Mouse (Mus musculus): ENCODE data around the gene Ptprm. TPM values are rescaled to one million over a fixed set of nuclear protein-coding genes. Genes with fewer than 3 reads are reported as not detected.
"Not testable (repeated sequence)": the region's sequence is repeated elsewhere in the genome, so short reads cannot be mapped to it uniquely, and the experiment has no call there.

The Ptprm gene
- total RNA-seq, 2 experiments from 2014 or later: 42.0 to 44.5 TPM

- no peak for DNase-seq (ENCODE audit: low spot score in 2 of 2)
Observed at GRCm38 (mm10) chr17:66891067-66891862, 463.0 kb downstream of the Ptprm start.

GRCm38 (mm10) chr17:66882304-66882703 is 472.0 kb downstream of the Ptprm start:
- DNase-seq (ENCODE audit: low spot score in 2 of 2): no peak

GRCm38 (mm10) chr17:66880969-66881701 is 473.1 kb downstream of the Ptprm start:
- DNase-seq (ENCODE audit: low spot score in 2 of 2): no peak

GRCm38 (mm10) chr17:66879151-66879550 is 475.1 kb downstream of the Ptprm start:
- DNase-seq (ENCODE audit: low spot score in 2 of 2): no peak

- no peak for DNase-seq (ENCODE audit: low spot score in 2 of 2)
Observed at GRCm38 (mm10) chr17:66877582-66877981, 476.7 kb downstream of the Ptprm start.

GRCm38 (mm10) chr17:66874810-66875209 is 479.4 kb downstream of the Ptprm start:
- no peak for DNase-seq (ENCODE audit: low spot score in 2 of 2)

- DNase-seq (ENCODE audit: low spot score in 2 of 2): no peak
Observed at GRCm38 (mm10) chr17:66871396-66871795, 482.9 kb downstream of the Ptprm start.

- DNase-seq (ENCODE audit: low spot score in 2 of 2): no peak
Observed at GRCm38 (mm10) chr17:66869581-66870002, 484.7 kb downstream of the Ptprm start.

GRCm38 (mm10) chr17:66864441-66864840 is 489.8 kb downstream of the Ptprm start:
- DNase-seq (ENCODE audit: low spot score in 2 of 2): no peak

- DNase-seq (ENCODE audit: low spot score in 2 of 2): no peak
Observed at GRCm38 (mm10) chr17:66861557-66861956, 492.7 kb downstream of the Ptprm start.

GRCm38 (mm10) chr17:66858757-66859156 is 495.5 kb downstream of the Ptprm start:
- no peak for DNase-seq (ENCODE audit: low spot score in 2 of 2)

GRCm38 (mm10) chr17:66852496-66852895 is 501.8 kb downstream of the Ptprm start:
- no peak for DNase-seq (ENCODE audit: low spot score in 2 of 2)

GRCm38 (mm10) chr17:66847011-66847410 is 507.2 kb downstream of the Ptprm start:
- DNase-seq (ENCODE audit: low spot score in 2 of 2): not testable (repeated sequence)

GRCm38 (mm10) chr17:66822347-66822746 is 531.9 kb downstream of the Ptprm start:
- no peak for DNase-seq (ENCODE audit: low spot score in 2 of 2)

GRCm38 (mm10) chr17:66817380-66817779 is 536.9 kb downstream of the Ptprm start:
- no peak for DNase-seq (ENCODE audit: low spot score in 2 of 2)

GRCm38 (mm10) chr17:66815921-66816320 is 538.3 kb downstream of the Ptprm start:
- no peak for DNase-seq (ENCODE audit: low spot score in 2 of 2)

- no peak for DNase-seq (ENCODE audit: low spot score in 2 of 2)
Observed at GRCm38 (mm10) chr17:66813786-66814185, 540.5 kb downstream of the Ptprm start.

- no peak for DNase-seq (ENCODE audit: low spot score in 2 of 2)
Observed at GRCm38 (mm10) chr17:66813346-66813745, 540.9 kb downstream of the Ptprm start.

GRCm38 (mm10) chr17:66809786-66810185 is 544.5 kb downstream of the Ptprm start:
- DNase-seq (ENCODE audit: low spot score in 2 of 2): no peak

- no peak for DNase-seq (ENCODE audit: low spot score in 2 of 2)
Observed at GRCm38 (mm10) chr17:66808186-66808585, 546.1 kb downstream of the Ptprm start.

- no peak for DNase-seq (ENCODE audit: low spot score in 2 of 2)
Observed at GRCm38 (mm10) chr17:66801831-66802687, 552.2 kb downstream of the Ptprm start.

Measured in adrenal gland, postnatal 4 days (tissue).